ENCODE assay signal across 9 mouse cellular contexts in genomic region chr9:15710821-15711565, GRCm38 (mm10). TPM values are rescaled to one million over a fixed set of nuclear protein-coding genes. Genes with fewer than 3 reads are reported as not detected.
DNase-seq lines count a peak whose midpoint lies in the region; ATAC-seq lines count a peak whose summit lies in the region.
"Had no signal": no experiment of that assay in that cellular context is flagged by ENCODE, and none has a peak within 500 bp of the region (broad histone marks: within the 10 kb centered on the region; RNA-seq: fewer than 3 reads in every experiment).

No protein-coding gene starts in this region.

- 80% methylated on average over 13 of the region's 13 CpGs for WGBS in kidney, embryonic 16.5 days
- 92% methylated on average over 13 of the region's 13 CpGs for WGBS in forebrain, embryonic 10.5 days
- 82% methylated on average over 13 of the region's 13 CpGs for WGBS in hindbrain, embryonic 16.5 days
- WGBS in neural tube, embryonic 12.5 days = 90% methylated on average over 13 of the region's 13 CpGs

- H3K27me3 ChIP-seq in kidney, embryonic 16.5 days (ENCODE audit: insufficient read depth, low read length) = no peaks in the 10 kb centered on the region
- H3K27me3 ChIP-seq in forebrain, embryonic 10.5 days (ENCODE audit: poor library complexity, severe bottlenecking) = peaks cover 30% of the 10 kb centered on the region
- H3K27me3 ChIP-seq in hindbrain, embryonic 16.5 days (replicated peaks; ENCODE audit: control insufficient read depth, insufficient read depth, low read length) = no peaks in the 10 kb centered on the region
- H3K27me3 ChIP-seq in neural tube, embryonic 12.5 days (replicated peaks) = no peaks in the 10 kb centered on the region; the same call in 1 of the 2 replicates

- ATAC-seq in kidney, embryonic 16.5 days (ENCODE audit: low FRiP score, low TSS enrichment) = no peak
- no peak for ATAC-seq in hindbrain, embryonic 16.5 days
- ATAC-seq in neural tube, embryonic 12.5 days (ENCODE audit: low FRiP score, low read depth) = no peak

- no peak overlapping the region for H3K9ac ChIP-seq in kidney, embryonic 16.5 days (replicated peaks; ENCODE audit: low read length)
- no peak overlapping the region for H3K9ac ChIP-seq in hindbrain, embryonic 16.5 days (ENCODE audit: low read depth, low read length)
- H3K9ac ChIP-seq in neural tube, embryonic 12.5 days = no peak overlapping the region

- no peaks in the 10 kb centered on the region for H3K4me1 ChIP-seq in kidney, embryonic 16.5 days (ENCODE audit: insufficient read depth, low read length)
- peaks cover 24% of the 10 kb centered on the region for H3K4me1 ChIP-seq in forebrain, embryonic 10.5 days
- H3K4me1 ChIP-seq in hindbrain, embryonic 16.5 days (ENCODE audit: control insufficient read depth, insufficient read depth, low read depth, low read length) = peaks cover 17% of the 10 kb centered on the region
- H3K4me1 ChIP-seq in neural tube, embryonic 12.5 days = peaks cover 18% of the 10 kb centered on the region; the same call in 1 of the 2 replicates

- H3K9me3 ChIP-seq in kidney, embryonic 16.5 days (ENCODE audit: low read length) = no peaks in the 10 kb centered on the region
- no peaks in the 10 kb centered on the region for H3K9me3 ChIP-seq in forebrain, embryonic 10.5 days
- H3K9me3 ChIP-seq in hindbrain, embryonic 16.5 days (ENCODE audit: control insufficient read depth, low read length) = no peaks in the 10 kb centered on the region
- H3K9me3 ChIP-seq in neural tube, embryonic 12.5 days = no peaks in the 10 kb centered on the region

- H3K4me2 ChIP-seq in kidney, embryonic 16.5 days (replicated peaks; ENCODE audit: low read depth, low read length) = peak overlapping the region; percentile 62
- H3K4me2 ChIP-seq in hindbrain, embryonic 16.5 days (ENCODE audit: low read length) = peak overlapping the region; percentile 59
- H3K4me2 ChIP-seq in neural tube, embryonic 12.5 days (replicated peaks) = peak overlapping the region; percentile 88

- no peak overlapping the region for H3K27ac ChIP-seq in kidney, embryonic 16.5 days (ENCODE audit: low read length)
- no peak overlapping the region for H3K27ac ChIP-seq in forebrain, embryonic 10.5 days
- H3K27ac ChIP-seq in hindbrain, embryonic 16.5 days (ENCODE audit: low read depth, low read length) = no peak overlapping the region
- H3K27ac ChIP-seq in neural tube, embryonic 12.5 days = no peak overlapping the region

- no peak overlapping the region for H3K4me3 ChIP-seq in kidney, embryonic 16.5 days (ENCODE audit: low read length)
- H3K4me3 ChIP-seq in forebrain, embryonic 10.5 days = peak overlapping the region; percentile 85; the same call in 1 of the 2 replicates
- H3K4me3 ChIP-seq in hindbrain, embryonic 16.5 days (ENCODE audit: low read length) = peak overlapping the region; percentile 84; the same call in 1 of the 2 replicates
- 0 out of 2 replicates have a peak overlapping the region, but pooled peaks have one; percentile 70 for H3K4me3 ChIP-seq in neural tube, embryonic 12.5 days

- no peaks in the 10 kb centered on the region for H3K36me3 ChIP-seq in kidney, embryonic 16.5 days (ENCODE audit: insufficient read depth, low read length)
- H3K36me3 ChIP-seq in forebrain, embryonic 10.5 days (replicated peaks) = no peaks in the 10 kb centered on the region
- H3K36me3 ChIP-seq in hindbrain, embryonic 16.5 days (ENCODE audit: control insufficient read depth, insufficient read depth, low read length) = no peaks in the 10 kb centered on the region
- H3K36me3 ChIP-seq in neural tube, embryonic 12.5 days = no peaks in the 10 kb centered on the region

- DNase-seq in kidney, postnatal 10 days = no peak
- no peak for DNase-seq in forebrain, embryonic 10.5 days (ENCODE audit: extremely low spot score, low spot score)
- no peak for DNase-seq in embryo, embryonic 10 days (ENCODE audit: low spot score)
- DNase-seq in frontal cortex, postnatal 10 days (ENCODE audit: low spot score in 2 of 2) = no peak
- DNase-seq in kidney, postnatal 36 days = no peak
- DNase-seq: thymus, postnatal 4 days had no signal

RNA-seq across cellular contexts. Expression of gene Slc36a4, which starts 1.5 kb away (rescaled TPM):
- 15.8 and 16.3 TPM in 2 replicates for polyA plus RNA-seq in kidney, embryonic 16.5 days (2015; fragmentation: Nextera tagmentation; extraction: Ambion mirVana)
- polyA plus RNA-seq in forebrain, embryonic 10.5 days (2016; fragmentation: Nextera tagmentation; extraction: Ambion mirVana) = 9.9 and 10.9 TPM in 2 replicates
- 27.7 and 28.7 TPM in 2 replicates for polyA plus RNA-seq in hindbrain, embryonic 16.5 days (2015; fragmentation: Nextera tagmentation; extraction: Ambion mirVana)
- 20.6 and 22.7 TPM in 2 replicates for polyA plus RNA-seq in neural tube, embryonic 12.5 days (2016; fragmentation: Nextera tagmentation; extraction: Ambion mirVana)
